Mouse (Mus musculus): ENCODE results near the gene Aacs. TPM values are rescaled to one million over a fixed set of nuclear protein-coding genes. Genes with fewer than 3 reads are reported as not detected.

The Aacs gene
- polyA plus RNA-seq, 1 experiment from 2014 or later, result 36.8 TPM

DNA sequence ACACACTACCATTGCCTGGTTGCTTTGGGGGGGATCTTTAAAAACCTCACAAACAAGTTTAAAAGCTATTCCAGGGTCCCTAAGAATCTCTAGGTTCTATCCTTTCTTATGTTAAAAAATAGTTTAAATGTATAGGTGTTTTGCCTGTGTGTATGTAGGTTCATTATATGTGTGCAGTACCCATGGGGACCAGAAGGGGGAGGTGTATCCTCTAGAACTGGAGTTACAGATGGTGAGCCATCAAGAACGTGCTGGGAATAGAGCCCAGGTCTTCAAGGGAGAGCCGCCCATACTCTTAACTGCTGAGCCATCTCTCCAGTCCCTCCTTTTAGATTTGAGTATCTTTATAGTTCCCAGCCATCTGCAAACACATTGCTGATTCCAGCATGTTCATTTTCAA lies 69.5 kb downstream of the Aacs start:
- Histone ChIP-seq H3K27ac (no peak overlapping the region), H3K9me3 (0 out of 2 replicates have a peak, but pooled peaks cover 4% of the 10 kb centered on the region), H3K36me3 (no peaks in the 10 kb centered on the region), H3K4me2 (no peak overlapping the region), H3K9ac (no peak overlapping the region), H3K27me3 (peaks cover 37% of the 10 kb centered on the region), H3K4me1 (peaks cover 19% of the 10 kb centered on the region; the same call in 1 of the 2 replicates), H3K4me3 (no peak overlapping the region)
- WGBS, result 95% methylated on average over 2 of the region's 2 CpGs
- no peak for ATAC-seq (ENCODE audit: insufficient number of reproducible peaks, insufficient read depth, low FRiP score, low TSS enrichment, low read depth)

DNA sequence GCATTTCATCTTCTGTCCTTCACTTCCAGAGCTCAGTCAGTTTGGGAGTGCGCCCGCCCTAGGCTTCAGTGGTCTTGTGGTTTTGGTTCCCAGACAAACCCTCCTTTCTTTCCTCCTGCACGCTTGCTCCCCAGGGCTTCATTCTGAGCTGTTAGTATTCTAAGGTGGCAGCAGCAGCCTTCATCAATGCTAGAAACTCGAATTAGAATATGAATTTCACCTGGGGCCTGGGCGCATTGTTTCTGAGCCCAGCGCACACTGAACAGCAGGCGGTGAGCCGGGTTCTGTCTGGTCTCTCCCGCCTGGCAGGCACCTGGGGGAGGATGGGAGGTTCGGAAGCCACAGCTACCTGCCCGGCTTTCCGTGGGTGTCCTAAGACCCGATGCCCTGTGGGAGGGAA lies 70.7 kb downstream of the Aacs start:
- Histone ChIP-seq H3K4me3 (no peak overlapping the region), H3K36me3 (no peaks in the 10 kb centered on the region), H3K27ac (no peak overlapping the region), H3K27me3 (peaks cover 37% of the 10 kb centered on the region), H3K4me1 (peaks cover 19% of the 10 kb centered on the region; the same call in 1 of the 2 replicates), H3K9me3 (0 out of 2 replicates have a peak, but pooled peaks cover 4% of the 10 kb centered on the region), H3K9ac (no peak overlapping the region), H3K4me2 (peak overlapping the region; percentile 24; the same call in 1 of the 2 replicates)
- 9% methylated on average over 13 of the region's 13 CpGs for WGBS
- no peak for ATAC-seq (ENCODE audit: insufficient number of reproducible peaks, insufficient read depth, low FRiP score, low TSS enrichment, low read depth)

DNA sequence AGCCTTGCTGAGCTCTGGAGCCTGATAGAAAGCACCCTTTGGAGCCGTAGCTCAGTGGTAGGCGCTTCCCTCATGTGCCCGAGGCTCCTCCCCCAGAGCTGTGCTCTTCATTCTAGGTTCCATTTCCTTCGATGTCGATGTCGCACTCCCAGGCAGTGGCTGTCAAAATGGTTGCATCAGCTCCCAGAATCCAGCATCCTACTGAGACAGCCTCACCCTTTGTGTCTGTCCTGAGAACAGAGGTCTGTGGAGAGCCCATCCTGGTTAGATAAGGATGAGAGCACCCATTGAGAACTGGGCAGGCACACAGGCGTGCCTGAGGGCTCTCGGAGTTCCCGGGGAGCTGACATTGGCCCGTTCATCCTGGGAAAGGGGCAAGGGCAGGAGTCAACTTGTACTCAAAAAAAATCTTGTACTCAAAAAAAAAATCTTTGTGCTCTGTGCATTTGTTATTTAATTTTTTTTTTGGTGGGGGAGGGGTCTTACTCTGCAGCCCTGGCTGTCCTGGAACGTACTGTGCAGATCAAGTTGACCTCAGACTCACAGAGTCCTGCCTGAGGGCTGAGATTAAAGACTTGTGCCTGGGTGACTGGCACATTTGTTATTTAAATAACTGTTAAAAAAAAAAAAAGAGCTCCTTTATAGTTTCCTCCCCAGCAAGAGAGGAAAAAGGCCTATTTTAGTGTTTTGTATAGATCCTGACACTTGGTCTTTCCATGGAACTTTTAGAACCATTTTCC lies 74.3 kb downstream of the Aacs start:
- 0 out of 2 replicates have a peak overlapping the region, but pooled peaks have one; percentile 21 for H3K9ac ChIP-seq
- 0 out of 2 replicates have a peak, but pooled peaks cover 4% of the 10 kb centered on the region for H3K9me3 ChIP-seq
- no peak overlapping the region for H3K4me2 ChIP-seq
- H3K36me3 ChIP-seq, result no peaks in the 10 kb centered on the region
- H3K27ac ChIP-seq, result no peak overlapping the region
- peaks cover 19% of the 10 kb centered on the region; the same call in 1 of the 2 replicates for H3K4me1 ChIP-seq
- no peak overlapping the region for H3K4me3 ChIP-seq
- WGBS, result 9% methylated on average over 11 of the region's 11 CpGs
- no peak for ATAC-seq (ENCODE audit: insufficient number of reproducible peaks, insufficient read depth, low FRiP score, low TSS enrichment, low read depth)
- H3K27me3 ChIP-seq, result peaks cover 34% of the 10 kb centered on the region

DNA sequence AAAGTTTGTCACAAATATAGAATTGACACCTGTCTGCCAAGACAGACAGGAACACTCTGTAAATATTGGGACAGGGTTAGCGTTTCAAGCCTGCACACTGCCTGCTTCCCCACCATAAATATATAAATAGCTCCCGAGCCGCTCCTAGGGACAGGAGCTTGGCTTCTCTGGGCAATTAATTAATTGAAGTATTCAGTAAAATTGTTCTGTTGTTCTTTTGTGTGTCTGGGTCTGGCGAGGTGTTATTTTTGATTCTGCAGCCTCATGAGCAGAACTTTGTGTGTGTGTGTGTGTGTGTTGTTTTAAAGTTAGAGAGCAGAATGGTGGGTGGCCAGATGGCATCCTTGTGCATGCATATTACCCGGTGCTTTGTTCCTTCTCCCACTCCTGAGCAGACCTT lies 80.1 kb downstream of the Aacs start:
- Histone ChIP-seq H3K4me1 (no peaks in the 10 kb centered on the region), H3K9me3 (no peaks in the 10 kb centered on the region; the same call in 1 of the 2 replicates), H3K4me3 (no peak overlapping the region), H3K9ac (no peak overlapping the region), H3K27ac (no peak overlapping the region), H3K27me3 (no peaks in the 10 kb centered on the region), H3K36me3 (no peaks in the 10 kb centered on the region), H3K4me2 (no peak overlapping the region)
- WGBS, result 76% methylated on average over 5 of the region's 5 CpGs
- no peak for ATAC-seq (ENCODE audit: insufficient number of reproducible peaks, insufficient read depth, low FRiP score, low TSS enrichment, low read depth)

DNA sequence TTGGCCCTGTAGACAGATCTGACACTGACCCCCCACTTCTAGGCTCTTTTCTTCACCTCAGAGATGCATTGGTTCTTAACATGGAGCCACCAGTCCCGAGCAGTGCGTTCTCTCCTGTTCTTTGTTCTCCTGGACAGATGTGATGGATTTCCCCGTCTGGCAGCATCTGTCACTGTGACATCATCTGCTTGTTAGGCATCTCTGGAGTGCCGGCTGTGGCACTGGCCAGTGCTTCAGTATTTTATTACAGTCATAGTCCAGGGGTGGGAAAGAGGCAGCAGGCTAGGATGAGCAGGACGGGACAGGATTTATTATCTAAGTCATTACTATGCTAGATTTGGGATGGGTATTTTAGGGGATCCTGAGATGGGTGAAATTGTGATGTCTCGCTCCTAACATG lies 87.9 kb downstream of the Aacs start:
- 53% methylated on average over 6 of the region's 6 CpGs for WGBS
- Histone ChIP-seq H3K27ac (no peak overlapping the region), H3K4me1 (no peaks in the 10 kb centered on the region), H3K9me3 (peaks cover 4% of the 10 kb centered on the region; the same call in 1 of the 2 replicates), H3K9ac (no peak overlapping the region), H3K4me3 (no peak overlapping the region), H3K27me3 (no peaks in the 10 kb centered on the region), H3K36me3 (no peaks in the 10 kb centered on the region), H3K4me2 (no peak overlapping the region)
- no peak for ATAC-seq (ENCODE audit: insufficient number of reproducible peaks, insufficient read depth, low FRiP score, low TSS enrichment, low read depth)

DNA sequence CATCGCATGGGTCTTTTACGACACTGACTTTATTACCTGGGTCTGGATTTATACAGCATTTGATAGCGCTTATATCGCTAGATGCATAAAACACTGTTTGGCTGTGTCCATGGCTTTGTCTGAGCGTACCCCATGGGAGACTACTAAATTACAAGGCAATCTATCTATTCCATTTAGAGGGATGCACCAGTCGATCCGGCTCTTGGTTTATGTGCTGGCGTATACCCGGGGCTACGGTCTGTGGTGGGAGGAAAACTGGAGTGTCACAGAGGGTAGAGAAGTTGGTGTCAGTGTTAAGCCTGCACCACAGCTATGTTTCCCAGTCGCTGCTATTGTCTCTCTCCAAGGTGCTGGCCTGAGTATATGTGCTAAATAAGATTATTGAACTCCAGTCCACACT lies 90.1 kb downstream of the Aacs start:
- Histone ChIP-seq H3K27me3 (no peaks in the 10 kb centered on the region), H3K36me3 (no peaks in the 10 kb centered on the region)
- ATAC-seq (ENCODE audit: insufficient number of reproducible peaks, insufficient read depth, low FRiP score, low TSS enrichment, low read depth), result no peak

More for the DNA sequence above, 90.1 kb downstream of the Aacs start:
- Histone ChIP-seq H3K27ac (no peak overlapping the region), H3K4me2 (no peak overlapping the region), H3K9ac (no peak overlapping the region), H3K9me3 (peaks cover 4% of the 10 kb centered on the region; the same call in 1 of the 2 replicates), H3K4me3 (no peak overlapping the region), H3K4me1 (no peaks in the 10 kb centered on the region)
- 82% methylated on average over 11 of the region's 11 CpGs for WGBS

Small RNA genes within 50 kb of the gene (microRNA-seq; reads per million reads assigned to microRNA genes)
- gene Gm27551, result not detected

Other genes with a start within 250 kb of the Aacs start
- 53.9 and 55.6 TPM in 2 replicates for gene Scarb1, start 134.7 kb upstream of the Aacs start, polyA plus RNA-seq (2015; fragmentation: Nextera tagmentation; extraction: Ambion mirVana)
- 0.29 and 0.34 TPM in 2 replicates for gene Gm10382, start 86.5 kb upstream of the Aacs start, polyA plus RNA-seq (2015; fragmentation: Nextera tagmentation; extraction: Ambion mirVana)
- 979 and 1,012 TPM in 2 replicates for gene Ubc, start 85.6 kb upstream of the Aacs start, polyA plus RNA-seq (2015; fragmentation: Nextera tagmentation; extraction: Ambion mirVana)
- gene Dhx37, start 41.7 kb upstream of the Aacs start, polyA plus RNA-seq (2015; fragmentation: Nextera tagmentation; extraction: Ambion mirVana), result 13.9 and 14.7 TPM in 2 replicates
- 33.5 and 36.1 TPM in 2 replicates for gene Bri3bp, start 34.2 kb upstream of the Aacs start, polyA plus RNA-seq (2015; fragmentation: Nextera tagmentation; extraction: Ambion mirVana)
- 0.11 and 0.26 TPM in 2 replicates for gene Tmem132b, start 56.0 kb downstream of the Aacs start, polyA plus RNA-seq (2015; fragmentation: Nextera tagmentation; extraction: Ambion mirVana)